Mouse (Mus musculus): Measurements from ENCODE around the gene Nxph1. TPM values are rescaled to one million over a fixed set of nuclear protein-coding genes. Genes with fewer than 3 reads are reported as not detected.

Nxph1 gene
- polyA plus RNA-seq, 1 experiment from 2014 or later = 15.7 TPM

DNA sequence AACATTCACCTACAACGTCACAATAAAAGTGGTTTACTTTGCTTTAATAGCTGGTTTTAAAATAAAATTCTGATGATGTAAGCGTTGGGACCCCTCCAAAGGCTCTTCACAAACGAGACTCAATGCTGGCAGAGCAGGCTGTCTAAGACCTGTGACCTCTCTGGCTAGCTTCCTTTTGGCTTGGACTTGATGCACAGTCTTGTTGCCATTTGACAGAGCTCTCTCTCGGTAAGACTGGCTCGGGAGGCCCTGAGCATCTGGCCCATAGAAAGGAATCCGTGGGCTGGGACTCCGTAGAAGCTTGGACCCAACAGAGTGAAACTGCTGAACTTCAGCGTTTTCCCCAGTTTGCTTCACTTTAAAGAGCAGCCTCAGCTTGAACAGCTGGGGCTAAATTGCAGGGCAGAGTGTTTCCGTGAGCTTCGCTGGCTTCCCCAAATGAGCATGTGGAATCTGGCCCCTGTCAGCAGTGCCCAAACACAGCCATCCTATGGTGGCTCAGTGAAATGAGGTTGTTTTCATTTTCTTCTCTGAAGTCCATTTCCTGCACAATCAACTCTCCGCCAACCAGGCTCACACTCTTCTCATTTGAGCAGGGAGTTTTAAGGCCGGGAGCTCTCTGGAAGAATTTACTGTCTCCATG is 48.2 kb downstream of the Nxph1 start:
- no peaks in the 10 kb centered on the region for H3K4me1 ChIP-seq
- WGBS = 78% methylated on average over 12 of the region's 12 CpGs
- no peak for ATAC-seq (ENCODE audit: low FRiP score, low read depth)
- H3K4me3 ChIP-seq = no peak overlapping the region
- H3K27me3 ChIP-seq = no peaks in the 10 kb centered on the region
- H3K9me3 ChIP-seq = no peaks in the 10 kb centered on the region
- no peak overlapping the region for H3K4me2 ChIP-seq (replicated peaks)
- H3K9ac ChIP-seq (replicated peaks) = no peak overlapping the region
- no peaks in the 10 kb centered on the region for H3K36me3 ChIP-seq
- H3K27ac ChIP-seq (replicated peaks) = no peak overlapping the region

DNA sequence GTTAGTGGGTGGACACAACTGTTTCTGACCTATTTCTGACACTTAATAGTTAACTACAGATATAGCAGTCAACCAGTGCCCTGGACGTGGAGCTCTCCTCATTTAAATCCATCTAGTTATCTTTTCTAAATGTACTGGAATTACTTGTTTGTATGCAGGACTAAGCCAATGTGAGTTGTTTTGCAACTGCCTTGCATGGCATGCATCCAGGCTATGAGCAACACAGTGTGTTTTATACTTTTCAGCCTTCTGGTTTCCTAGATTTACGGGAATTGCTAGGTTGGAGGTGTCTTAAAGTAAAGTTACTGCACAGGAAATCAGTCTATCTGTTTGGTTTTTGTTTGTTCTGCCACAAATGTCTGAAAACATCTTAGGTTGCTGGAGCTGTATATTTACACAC is 49.1 kb downstream of the Nxph1 start:
- H3K4me1 ChIP-seq = no peaks in the 10 kb centered on the region
- H3K9me3 ChIP-seq = no peaks in the 10 kb centered on the region
- no peak overlapping the region for H3K9ac ChIP-seq (replicated peaks)
- no peak overlapping the region for H3K4me3 ChIP-seq
- H3K4me2 ChIP-seq (replicated peaks) = no peak overlapping the region
- no peaks in the 10 kb centered on the region for H3K36me3 ChIP-seq
- no peak overlapping the region for H3K27ac ChIP-seq (replicated peaks)
- no peak for ATAC-seq (ENCODE audit: low FRiP score, low read depth)
- H3K27me3 ChIP-seq = no peaks in the 10 kb centered on the region
- 86% methylated on average over 2 of the region's 2 CpGs for WGBS

DNA sequence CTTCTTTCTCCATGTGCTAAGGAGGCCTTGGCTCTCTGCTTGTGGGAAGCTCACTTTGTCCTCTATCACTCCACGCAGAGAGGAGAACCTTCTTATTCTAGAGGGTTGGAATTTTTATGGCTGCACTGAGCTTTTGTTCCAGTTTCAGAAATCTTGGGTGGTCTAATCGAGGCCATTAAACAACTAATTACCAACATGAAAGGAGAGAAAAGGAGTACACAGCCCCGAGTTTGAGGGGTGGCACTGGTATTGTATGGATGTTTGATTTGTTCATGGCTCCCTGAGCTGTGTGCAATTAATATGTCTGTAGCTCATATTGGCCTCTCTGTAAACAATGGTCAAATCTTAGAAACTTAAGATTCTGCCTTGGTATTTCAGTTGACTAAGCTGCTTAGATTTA is 54.5 kb downstream of the Nxph1 start:
- Histone ChIP-seq H3K9me3 (no peaks in the 10 kb centered on the region), H3K4me1 (no peaks in the 10 kb centered on the region), H3K4me3 (no peak overlapping the region), H3K36me3 (no peaks in the 10 kb centered on the region), H3K27me3 (no peaks in the 10 kb centered on the region), H3K27ac (replicated peaks) (no peak overlapping the region), H3K9ac (replicated peaks) (no peak overlapping the region), H3K4me2 (replicated peaks) (no peak overlapping the region)
- no peak for ATAC-seq (ENCODE audit: low FRiP score, low read depth)
- 45% methylated on average over 3 of the region's 3 CpGs for WGBS

DNA sequence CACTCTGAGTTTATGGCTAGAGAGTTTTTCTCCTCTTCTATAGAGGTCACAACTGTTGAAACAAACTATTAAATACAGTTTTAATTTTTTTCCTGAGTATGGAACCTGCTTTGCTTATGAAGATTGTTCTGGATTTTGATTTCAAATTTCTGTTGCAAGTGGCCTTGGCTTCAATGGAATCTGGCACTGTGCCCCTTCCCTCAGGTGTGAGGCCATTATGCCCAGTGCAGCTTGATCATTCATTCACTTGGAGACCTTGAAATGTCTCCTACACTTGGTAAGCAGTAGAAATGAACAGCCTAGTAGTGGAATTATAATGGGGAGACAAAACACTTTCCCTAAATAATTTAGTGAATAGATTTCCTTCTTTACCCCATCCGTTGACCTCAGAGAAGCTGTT is 78.4 kb downstream of the Nxph1 start:
- Histone ChIP-seq H3K27me3 (no peaks in the 10 kb centered on the region), H3K4me1 (no peaks in the 10 kb centered on the region), H3K36me3 (no peaks in the 10 kb centered on the region), H3K27ac (replicated peaks) (no peak overlapping the region), H3K9ac (replicated peaks) (no peak overlapping the region), H3K9me3 (no peaks in the 10 kb centered on the region), H3K4me3 (no peak overlapping the region), H3K4me2 (replicated peaks) (no peak overlapping the region)
- 94% methylated on average over 1 of the region's 1 CpGs for WGBS
- no peak for ATAC-seq (ENCODE audit: low FRiP score, low read depth)

DNA sequence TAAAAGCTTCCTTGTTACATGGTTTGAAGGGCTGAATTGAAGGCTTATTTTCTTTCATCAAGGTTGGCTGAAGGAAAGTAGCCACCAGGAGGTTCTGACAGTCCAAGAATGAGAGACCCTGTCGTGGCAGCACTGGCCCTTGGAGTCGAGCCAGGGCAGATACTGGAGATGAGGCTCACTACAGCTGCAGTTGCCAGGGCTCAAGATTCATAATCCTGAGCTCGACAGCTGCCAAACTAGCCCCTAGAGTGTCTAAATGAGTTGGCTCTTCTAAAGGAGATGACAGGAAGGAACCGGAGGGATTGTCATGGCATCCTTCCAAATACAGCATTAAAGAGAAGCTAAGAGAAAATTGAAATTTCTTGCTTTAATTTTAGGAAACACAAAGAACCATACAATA is 78.9 kb downstream of the Nxph1 start:
- 67% methylated on average over 4 of the region's 4 CpGs for WGBS
- Histone ChIP-seq H3K27ac (replicated peaks) (no peak overlapping the region), H3K4me1 (no peaks in the 10 kb centered on the region), H3K27me3 (no peaks in the 10 kb centered on the region), H3K4me3 (no peak overlapping the region), H3K9me3 (no peaks in the 10 kb centered on the region), H3K36me3 (no peaks in the 10 kb centered on the region), H3K4me2 (replicated peaks) (no peak overlapping the region), H3K9ac (replicated peaks) (no peak overlapping the region)
- no peak for ATAC-seq (ENCODE audit: low FRiP score, low read depth)

DNA sequence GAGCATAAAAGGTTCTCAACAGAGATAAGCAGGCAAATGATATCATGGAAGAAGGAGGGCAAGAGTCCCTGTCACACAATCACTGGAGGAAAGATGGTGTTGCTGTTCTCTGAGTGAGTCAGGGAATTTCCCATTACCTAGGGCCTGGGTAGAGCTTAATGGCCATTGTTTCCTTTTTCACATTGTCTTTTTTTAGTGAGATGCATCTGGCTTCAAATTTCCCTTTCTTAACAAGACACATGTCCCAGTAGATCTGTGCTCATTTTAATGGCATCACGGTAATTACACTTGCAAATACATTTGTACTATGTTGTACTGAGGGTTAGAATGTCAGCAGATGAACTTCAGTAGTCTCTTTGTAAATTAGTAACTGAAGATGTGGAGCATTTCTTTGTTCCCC is 80.3 kb downstream of the Nxph1 start:
- Histone ChIP-seq H3K9ac (replicated peaks) (no peak overlapping the region), H3K27me3 (no peaks in the 10 kb centered on the region), H3K27ac (replicated peaks) (no peak overlapping the region), H3K4me1 (no peaks in the 10 kb centered on the region), H3K4me3 (no peak overlapping the region), H3K36me3 (no peaks in the 10 kb centered on the region), H3K4me2 (replicated peaks) (no peak overlapping the region), H3K9me3 (no peaks in the 10 kb centered on the region)
- ATAC-seq (ENCODE audit: low FRiP score, low read depth) = no peak
- 80% methylated on average over 1 of the region's 1 CpGs for WGBS

DNA sequence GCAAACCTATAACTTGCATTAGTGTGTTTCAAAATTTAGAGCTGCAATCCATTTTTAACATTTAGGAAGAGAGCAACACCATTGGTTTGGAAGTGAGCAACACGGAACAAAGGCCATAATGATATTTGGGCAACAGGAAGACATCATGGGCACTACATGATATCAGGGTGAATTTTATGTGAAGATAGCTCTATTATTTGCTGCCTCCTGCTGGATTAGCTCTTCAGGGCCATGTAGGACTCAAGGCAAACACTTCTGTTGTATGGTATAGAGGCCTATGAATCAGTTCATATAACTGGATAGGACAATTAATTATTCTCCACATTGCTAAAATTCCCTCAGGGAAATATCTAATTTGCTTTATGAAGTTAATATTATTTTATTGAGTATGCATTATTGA is 91.1 kb downstream of the Nxph1 start:
- Histone ChIP-seq H3K27ac (replicated peaks) (no peak overlapping the region), H3K4me3 (no peak overlapping the region), H3K9me3 (no peaks in the 10 kb centered on the region), H3K4me2 (replicated peaks) (no peak overlapping the region), H3K27me3 (no peaks in the 10 kb centered on the region), H3K9ac (replicated peaks) (no peak overlapping the region), H3K36me3 (no peaks in the 10 kb centered on the region), H3K4me1 (no peaks in the 10 kb centered on the region)
- ATAC-seq (ENCODE audit: low FRiP score, low read depth) = no peak
- 95% methylated on average over 1 of the region's 1 CpGs for WGBS

DNA sequence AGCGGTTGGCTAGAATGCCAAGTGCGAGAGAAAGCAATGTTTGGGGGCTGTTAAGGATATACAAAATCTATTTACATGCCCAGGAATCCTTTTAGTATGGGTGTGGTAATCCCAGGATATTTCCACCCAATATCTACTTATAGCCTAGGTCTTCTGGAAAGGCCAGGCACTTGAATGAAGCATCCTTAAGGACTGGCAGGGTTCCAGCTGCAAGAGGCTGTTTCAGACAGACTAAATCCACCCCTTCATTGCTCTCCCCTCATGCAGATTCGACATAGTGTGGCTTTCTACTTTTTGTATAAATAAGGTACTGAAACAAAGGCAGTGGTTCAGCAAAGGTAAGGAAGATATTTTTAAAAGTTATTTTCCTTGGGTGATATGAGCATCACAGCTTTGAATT is 92.8 kb downstream of the Nxph1 start:
- no peaks in the 10 kb centered on the region for H3K9me3 ChIP-seq
- WGBS = 90% methylated on average over 3 of the region's 3 CpGs
- no peaks in the 10 kb centered on the region for H3K4me1 ChIP-seq
- no peak overlapping the region for H3K4me3 ChIP-seq
- H3K27me3 ChIP-seq = no peaks in the 10 kb centered on the region
- no peak overlapping the region for H3K27ac ChIP-seq (replicated peaks)
- no peaks in the 10 kb centered on the region for H3K36me3 ChIP-seq
- H3K4me2 ChIP-seq (replicated peaks) = no peak overlapping the region
- no peak for ATAC-seq (ENCODE audit: low FRiP score, low read depth)
- no peak overlapping the region for H3K9ac ChIP-seq (replicated peaks)

DNA sequence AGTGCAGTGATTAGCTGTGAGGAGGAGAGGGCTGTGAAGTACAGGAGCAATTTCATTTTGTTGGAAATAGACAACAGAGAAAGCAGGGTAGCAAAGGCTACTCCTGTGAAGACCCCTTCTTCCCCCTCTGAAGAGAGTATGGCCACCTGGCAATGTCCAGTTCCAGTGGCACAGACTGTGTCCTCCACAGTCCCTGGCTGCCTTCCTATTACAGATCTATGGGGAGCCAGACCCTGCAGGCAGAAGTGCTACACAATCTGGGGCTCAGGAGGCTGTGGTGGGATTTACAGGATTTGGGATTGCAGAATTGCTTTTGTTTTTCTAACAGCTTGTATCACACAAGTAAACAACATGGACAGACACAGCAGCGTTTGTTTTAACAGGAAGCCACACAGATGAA is 94.2 kb downstream of the Nxph1 start:
- no peaks in the 10 kb centered on the region for H3K9me3 ChIP-seq
- no peak overlapping the region for H3K4me2 ChIP-seq (replicated peaks)
- WGBS = 38% methylated on average over 1 of the region's 1 CpGs
- no peak for ATAC-seq (ENCODE audit: low FRiP score, low read depth)
- H3K27ac ChIP-seq (replicated peaks) = no peak overlapping the region
- no peaks in the 10 kb centered on the region for H3K36me3 ChIP-seq
- H3K4me3 ChIP-seq = no peak overlapping the region
- no peaks in the 10 kb centered on the region for H3K4me1 ChIP-seq
- H3K27me3 ChIP-seq = no peaks in the 10 kb centered on the region
- no peak overlapping the region for H3K9ac ChIP-seq (replicated peaks)

DNA sequence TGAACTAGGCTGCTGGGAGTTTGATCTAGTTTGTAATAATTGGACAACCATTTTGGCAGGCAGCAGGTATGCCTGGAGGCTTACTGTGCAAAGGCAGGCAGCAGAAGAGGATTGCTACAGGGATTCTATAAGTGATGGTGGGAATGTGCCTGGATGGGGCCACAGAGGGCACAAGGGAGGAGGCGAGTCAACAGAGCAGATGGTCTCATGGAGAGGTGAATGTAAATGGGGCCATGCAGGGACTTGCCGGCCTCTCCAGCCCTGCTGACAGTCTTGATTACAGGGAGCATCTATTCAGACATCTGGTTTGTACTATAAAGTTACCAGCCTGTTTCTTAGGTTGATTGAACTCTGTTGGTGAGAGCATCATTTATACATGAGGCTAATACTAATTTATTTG is 98.6 kb downstream of the Nxph1 start:
- H3K27ac ChIP-seq (replicated peaks) = no peak overlapping the region
- no peak overlapping the region for H3K4me2 ChIP-seq (replicated peaks)
- no peaks in the 10 kb centered on the region for H3K4me1 ChIP-seq
- no peak overlapping the region for H3K9ac ChIP-seq (replicated peaks)
- no peaks in the 10 kb centered on the region for H3K36me3 ChIP-seq
- 63% methylated on average over 2 of the region's 2 CpGs for WGBS
- no peaks in the 10 kb centered on the region for H3K9me3 ChIP-seq
- H3K27me3 ChIP-seq = no peaks in the 10 kb centered on the region
- ATAC-seq (ENCODE audit: low FRiP score, low read depth) = 0 out of 2 replicates have a peak, but pooled peaks have one; percentile 16
- no peak overlapping the region for H3K4me3 ChIP-seq

DNA sequence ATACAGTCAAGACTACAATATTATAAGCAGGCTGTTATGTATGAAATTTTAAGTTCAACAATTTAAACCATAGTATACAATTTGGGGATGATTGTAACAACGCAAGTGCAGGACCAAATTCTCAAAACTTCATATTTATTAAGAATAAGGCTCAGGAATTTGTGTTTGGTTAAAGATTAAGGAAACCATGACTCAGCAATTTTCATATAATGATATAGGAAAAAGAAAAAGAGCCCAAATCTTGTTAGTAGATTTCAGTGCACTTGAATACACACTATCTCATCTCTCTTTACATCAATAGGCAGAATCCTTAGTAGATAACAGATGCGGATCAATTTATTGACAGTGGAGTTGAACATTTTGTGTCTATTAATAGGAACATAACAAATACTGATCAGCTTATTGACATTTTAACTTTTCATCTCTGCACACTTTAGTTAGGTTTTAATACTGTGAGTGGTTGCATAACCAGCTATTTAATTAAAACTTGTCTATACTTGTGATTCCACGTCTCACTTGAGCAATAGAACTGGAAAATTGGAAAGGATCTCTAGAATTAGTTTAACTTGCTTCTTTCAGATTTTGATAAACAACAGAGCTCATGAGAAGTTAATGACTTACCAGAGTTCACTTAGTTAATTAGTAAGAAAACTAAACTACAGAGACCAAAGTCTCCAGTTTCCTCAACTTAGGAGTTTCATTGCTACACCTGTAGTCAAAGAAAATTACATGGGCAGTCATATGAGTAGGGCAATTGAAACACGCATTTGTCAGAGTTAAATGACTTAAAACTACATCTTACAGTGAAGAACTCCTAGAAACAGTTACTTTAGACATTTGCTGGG is 113.3 kb downstream of the Nxph1 start:
- H3K4me3 ChIP-seq = no peak overlapping the region

DNA sequence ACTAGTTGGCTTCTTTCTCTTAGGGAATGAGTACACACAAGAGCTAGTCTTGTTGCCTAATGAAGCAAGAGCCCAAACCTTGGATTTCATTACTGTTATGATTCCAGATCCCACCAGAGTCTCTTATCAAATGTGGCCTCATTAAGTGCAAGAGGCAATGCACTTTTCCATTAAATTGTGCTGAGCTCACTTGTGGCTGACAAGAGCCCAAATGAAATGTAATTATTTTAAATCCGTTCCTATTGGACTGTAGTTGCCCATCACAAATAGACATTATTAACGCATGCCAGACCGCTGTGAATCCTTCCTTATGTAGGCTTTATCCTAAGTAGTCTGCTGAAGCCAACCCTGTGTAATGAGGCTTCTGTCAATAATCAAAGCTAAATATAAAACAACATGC is 118.2 kb downstream of the Nxph1 start:
- Histone ChIP-seq H3K9me3 (no peaks in the 10 kb centered on the region), H3K27ac (replicated peaks) (no peak overlapping the region), H3K4me1 (no peaks in the 10 kb centered on the region; the same call in 1 of the 2 replicates), H3K4me3 (no peak overlapping the region), H3K4me2 (replicated peaks) (no peak overlapping the region), H3K9ac (replicated peaks) (no peak overlapping the region), H3K27me3 (no peaks in the 10 kb centered on the region), H3K36me3 (no peaks in the 10 kb centered on the region)
- ATAC-seq (ENCODE audit: low FRiP score, low read depth) = no peak; the same call in 1 of the 2 replicates
- WGBS = 58% methylated on average over 3 of the region's 3 CpGs

More for the DNA sequence above, 113.3 kb downstream of the Nxph1 start:
- Histone ChIP-seq H3K9ac (replicated peaks) (no peak overlapping the region), H3K4me1 (no peaks in the 10 kb centered on the region; the same call in 1 of the 2 replicates), H3K36me3 (no peaks in the 10 kb centered on the region), H3K27ac (replicated peaks) (no peak overlapping the region), H3K27me3 (no peaks in the 10 kb centered on the region), H3K9me3 (no peaks in the 10 kb centered on the region), H3K4me2 (replicated peaks) (no peak overlapping the region)
- no peak for ATAC-seq (ENCODE audit: low FRiP score, low read depth)
- 94% methylated on average over 4 of the region's 4 CpGs for WGBS

All from midbrain, embryonic 12.5 days (tissue).